Mouse (Mus musculus) thymus, adult 2 months (tissue): Measurements from ENCODE around the gene Bysl.

Experiments
- CTCF ChIP-seq: fragments of 200-500 bp; IDR thresholded peaks from 2 replicates; pipeline ENCODE4 v1.5.1; 2012; ENCODE audit warnings: mild to moderate bottlenecking, control low read depth, low read length, moderate library complexity, borderline replicate concordance; ENCODE audit not compliant: control insufficient read depth, poor library complexity, insufficient read depth; ENCODE audit errors: extremely low read depth
- POLR2A ChIP-seq: fragments of 200-500 bp; IDR thresholded peaks from 2 replicates; pipeline ENCODE4 v1.6.1; 2012; ENCODE audit warnings: mild to moderate bottlenecking, low read length, control low read depth, moderate library complexity; ENCODE audit not compliant: control insufficient read depth, poor library complexity, insufficient read depth; ENCODE audit errors: extremely low read depth

GRCm38 (mm10) chr17:47629717-47630677 is 18.7 kb upstream of the Bysl start:
- TF ChIP-seq CTCF (no peak), POLR2A (no peak)
